Mouse (Mus musculus) testis, adult 2 months (tissue): ENCODE measurements around the gene Lamb1.

Experiments
- CTCF ChIP-seq: fragments of 200-500 bp; IDR thresholded peaks from 2 replicates; pipeline ENCODE4 v1.5.1; 2012; ENCODE audit warnings: low read depth, mild to moderate bottlenecking, inconsistent platforms, low read length, moderate library complexity; ENCODE audit not compliant: control insufficient read depth, insufficient read depth, insufficient replicate concordance
- POLR2A ChIP-seq: fragments of 200-500 bp; IDR thresholded peaks from 2 replicates; pipeline ENCODE4 v1.6.1; 2012; ENCODE audit warnings: low read depth, mild to moderate bottlenecking, inconsistent platforms, low read length, moderate library complexity; ENCODE audit not compliant: control insufficient read depth

DNA sequence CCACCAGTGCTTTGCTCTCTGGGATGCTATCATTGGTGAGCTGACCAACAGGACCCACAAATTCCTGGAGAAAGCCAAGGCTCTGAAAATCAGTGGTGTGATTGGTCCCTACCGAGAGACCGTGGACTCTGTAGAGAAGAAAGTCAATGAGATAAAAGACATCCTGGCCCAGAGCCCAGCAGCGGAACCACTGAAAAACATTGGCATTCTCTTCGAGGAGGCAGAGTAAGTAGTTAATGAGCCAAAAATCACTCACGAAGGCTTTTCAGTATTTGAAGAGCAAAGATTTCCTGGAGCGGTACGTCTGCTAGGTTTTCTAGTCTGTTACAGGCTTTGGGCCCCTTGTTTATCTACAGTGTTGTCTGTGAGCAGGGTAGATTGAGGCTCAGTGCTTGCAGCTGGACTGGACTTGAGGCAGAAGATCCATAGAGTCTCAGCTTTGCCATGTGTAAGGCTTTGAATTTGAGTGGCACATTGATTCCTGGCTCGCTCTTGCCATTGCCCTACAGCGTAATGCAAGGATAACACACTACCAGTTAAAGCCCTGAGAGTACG is 53.5 kb downstream of the Lamb1 start:
- TF ChIP-seq CTCF (no peak), POLR2A (no peak)
